In genomic region chr14:54578063-54578462, GRCm38 (mm10) we compare ENCODE assay signal across 8 mouse cellular contexts. TPM values are rescaled to one million over a fixed set of nuclear protein-coding genes. Genes with fewer than 3 reads are reported as not detected.
DNase-seq lines count a peak whose midpoint lies in the region; ATAC-seq lines count a peak whose summit lies in the region.

No protein-coding gene starts in this region.

- 2% methylated on average over 10 of the region's 10 CpGs for WGBS in hindbrain, embryonic 10.5 days
- 0% methylated on average over 10 of the region's 10 CpGs for WGBS in liver, embryonic 11.5 days

- peaks cover 47% of the 10 kb centered on the region for H3K4me1 ChIP-seq in hindbrain, embryonic 10.5 days (replicated peaks)
- H3K4me1 ChIP-seq in liver, embryonic 11.5 days (replicated peaks; ENCODE audit: control insufficient read depth, insufficient read depth, low read length) = peaks cover 32% of the 10 kb centered on the region

- 0 out of 2 replicates have a peak, but pooled peaks have one; percentile 13 for ATAC-seq in liver, embryonic 11.5 days (replicated peaks; ENCODE audit: low FRiP score)
- 0 out of 2 replicates have a peak, but pooled peaks have one; percentile 45 for ATAC-seq in monocyte, adult 5-6 weeks (replicated peaks; ENCODE audit: insufficient number of reproducible peaks, low FRiP score, low TSS enrichment, poor library complexity, severe bottlenecking)
- no peak for ATAC-seq in cerebellum, adult (ENCODE audit: insufficient number of reproducible peaks, low FRiP score, low TSS enrichment)

- peak overlapping the region; percentile 72 for H3K9ac ChIP-seq in liver, embryonic 11.5 days (ENCODE audit: low read depth, low read length)

- H3K9me3 ChIP-seq in hindbrain, embryonic 10.5 days = no peaks in the 10 kb centered on the region
- no peaks in the 10 kb centered on the region for H3K9me3 ChIP-seq in liver, embryonic 11.5 days (ENCODE audit: control insufficient read depth, low read length)

- peaks cover 24% of the 10 kb centered on the region for H3K36me3 ChIP-seq in hindbrain, embryonic 10.5 days
- no peaks in the 10 kb centered on the region; the same call in 1 of the 2 replicates for H3K36me3 ChIP-seq in liver, embryonic 11.5 days (ENCODE audit: control insufficient read depth, insufficient read depth, low read length)

- H3K4me2 ChIP-seq in liver, embryonic 11.5 days = peak overlapping the region; percentile 77

- peak overlapping the region; percentile 95 for H3K4me3 ChIP-seq in hindbrain, embryonic 10.5 days
- peak overlapping the region; percentile 68 for H3K4me3 ChIP-seq in liver, embryonic 11.5 days (ENCODE audit: low read depth, low read length)

- DNase-seq in urinary bladder, postnatal 14 days (ENCODE audit: low spot score) = peak; percentile 56
- DNase-seq in urinary bladder, adult 18-20 months (ENCODE audit: low spot score in 2 of 2) = no peak
- DNase-seq in embryo, embryonic 10.5 days (ENCODE audit: low spot score) = peak; percentile 85
- DNase-seq in hindbrain, embryonic 10.5 days (ENCODE audit: low spot score) = no peak
- DNase-seq in liver, embryonic 11.5 days (ENCODE audit: low spot score) = no peak
- no peak for DNase-seq in yolk sac, embryonic 10.5 days (ENCODE audit: low spot score)

- no peaks in the 10 kb centered on the region for H3K27me3 ChIP-seq in hindbrain, embryonic 10.5 days (ENCODE audit: insufficient read depth, poor library complexity, severe bottlenecking)
- H3K27me3 ChIP-seq in liver, embryonic 11.5 days (replicated peaks; ENCODE audit: control insufficient read depth, insufficient read depth, low read length) = peaks cover 46% of the 10 kb centered on the region

- peak overlapping the region; percentile 96 for H3K27ac ChIP-seq in hindbrain, embryonic 10.5 days
- H3K27ac ChIP-seq in liver, embryonic 11.5 days (ENCODE audit: low read depth, low read length) = peak overlapping the region; percentile 67

RNA-seq across cellular contexts. Expression of gene Ajuba, which starts 0.7 kb away (rescaled TPM):
- polyA plus RNA-seq in hindbrain, embryonic 10.5 days (2016; fragmentation: Nextera tagmentation; extraction: Ambion mirVana) = 66.2 and 81.3 TPM in 2 replicates
- polyA plus RNA-seq in liver, embryonic 11.5 days (2014; fragmentation: Nextera tagmentation; extraction: Ambion mirVana) = 15.0 and 17.8 TPM in 2 replicates
- total RNA-seq in monocyte, adult 5-6 weeks (2017) = 0.43 to 2.9 TPM (median 0.67 TPM) in 3 replicates

RNA-seq across cellular contexts. Expression of gene Haus4, which starts 23.6 kb away (rescaled TPM):
- polyA plus RNA-seq in hindbrain, embryonic 10.5 days (2016; fragmentation: Nextera tagmentation; extraction: Ambion mirVana) = 47.5 and 55.0 TPM in 2 replicates
- 71.6 and 76.4 TPM in 2 replicates for polyA plus RNA-seq in liver, embryonic 11.5 days (2014; fragmentation: Nextera tagmentation; extraction: Ambion mirVana)
- 22.6 to 36.0 TPM (median 32.4 TPM) in 3 replicates for total RNA-seq in monocyte, adult 5-6 weeks (2017)

RNA-seq across cellular contexts. Expression of gene 4931414P19Rik, which starts 27.7 kb away (rescaled TPM):
- polyA plus RNA-seq in hindbrain, embryonic 10.5 days (2016; fragmentation: Nextera tagmentation; extraction: Ambion mirVana) = 8.3 and 9.5 TPM in 2 replicates
- polyA plus RNA-seq in liver, embryonic 11.5 days (2014; fragmentation: Nextera tagmentation; extraction: Ambion mirVana) = 5.6 and 5.8 TPM in 2 replicates
- total RNA-seq in monocyte, adult 5-6 weeks (2017) = 0.21 to 3.2 TPM (median 2.4 TPM) in 3 replicates

RNA-seq across cellular contexts. Expression of gene Psmb5, which starts 39.8 kb away (rescaled TPM):
- 500 and 517 TPM in 2 replicates for polyA plus RNA-seq in hindbrain, embryonic 10.5 days (2016; fragmentation: Nextera tagmentation; extraction: Ambion mirVana)
- polyA plus RNA-seq in liver, embryonic 11.5 days (2014; fragmentation: Nextera tagmentation; extraction: Ambion mirVana) = 411 and 417 TPM in 2 replicates
- total RNA-seq in monocyte, adult 5-6 weeks (2017) = 30.4 to 56.5 TPM (median 43.4 TPM) in 3 replicates

RNA-seq across cellular contexts. Expression of gene Psmb11, which starts 43.2 kb away (rescaled TPM):
- polyA plus RNA-seq in hindbrain, embryonic 10.5 days (2016; fragmentation: Nextera tagmentation; extraction: Ambion mirVana) = 0.04 and 0.16 TPM in 2 replicates
- not detected in 2 replicates for polyA plus RNA-seq in liver, embryonic 11.5 days (2014; fragmentation: Nextera tagmentation; extraction: Ambion mirVana)
- not detected in 3 replicates for total RNA-seq in monocyte, adult 5-6 weeks (2017)

Comparison
In these comparisons a context has a peak if more than half of its experiments do, and no peak if none do; other contexts are left out.
1. DNase-seq: peak in urinary bladder, postnatal 14 days (single experiment) and embryo, embryonic 10.5 days (single experiment); none in urinary bladder, adult 18-20 months (0 of 2), hindbrain, embryonic 10.5 days (single experiment), liver, embryonic 11.5 days (single experiment) and yolk sac, embryonic 10.5 days (single experiment).